Mouse (Mus musculus) macrophage (primary cell): ENCODE measurements around the gene Negr1. TPM values are rescaled to one million over a fixed set of nuclear protein-coding genes. Genes with fewer than 3 reads are reported as not detected.

Experiments
- H3K27ac ChIP-seq: fragments of 350-480 bp; formaldehyde crosslinking; 2 replicates; pipeline ENCODE4 v1.9.0; 2021
- H3K36me3 ChIP-seq: fragments of 350-480 bp; formaldehyde crosslinking; 2 replicates; pipeline ENCODE4 v1.9.0; 2021; ENCODE audit errors: inconsistent target
- H3K4me3 ChIP-seq: fragments of 350-480 bp; formaldehyde crosslinking; 2 replicates; pipeline ENCODE4 v1.9.0; 2021; ENCODE audit errors: inconsistent target
- H3K79me2 ChIP-seq: fragments of 350-480 bp; formaldehyde crosslinking; 2 replicates; pipeline ENCODE4 v1.9.0; 2021; ENCODE audit errors: inconsistent target
- WGBS: methylation state at CpG from one replicate; pipeline ENCODE4 v1.1.7; 2026; ENCODE audit warnings: inconsistent platforms; ENCODE audit not compliant: missing documents; 5-methylcytosine and 5-hydroxymethylcytosine counted together
- polyA plus RNA-seq: library from polyadenylated mRNA; stranded (reverse); fragments of 250-400 nt; gene quantifications from 3 replicates; pipeline ENCODE4 v1.2.4, GENCODE M21; 2018; ENCODE audit warnings: inconsistent platforms
- total RNA-seq, 78 experiments: library from RNA; depleted of rRNA; stranded (reverse); fragments of 250-400 nt; gene quantifications; 1 replicate in 9 of 78; 2 replicates in 24 of 78; 3 replicates in 43 of 78; 4 replicates in 2 of 78; pipeline ENCODE4 v1.2.4; 2018; ENCODE audit warnings: inconsistent platforms in 56 of 78

Gene Negr1
- total RNA-seq (2018; cell fraction: chromatin; rRNA removed): under 1 TPM in 1 of 26 experiments, not detected in 25; 0.25 TPM
- total RNA-seq (2018; cell fraction: cytosol; rRNA removed): not detected
- under 1 TPM in 2 of 26 experiments, not detected in 24; 0.30 to 0.33 TPM for total RNA-seq (2018; cell fraction: nucleus; rRNA removed)
- not detected in 3 replicates for polyA plus RNA-seq

GRCm38 (mm10) chr3:156561524-156562423 is at the start of gene Negr1:
TSS of gene Negr1 (plus strand) at chr3:156561794.
- H3K4me3 ChIP-seq: no peak within 1 kb of the TSS; the same call in 1 of the 2 replicates
- H3K27ac ChIP-seq: no peak within 1 kb of the TSS
- H3K36me3 ChIP-seq: no peaks in the 10 kb centered on the region
- under 1% methylated on average over 66 of the region's 79 CpGs for WGBS
- no peaks in the 10 kb centered on the region for H3K79me2 ChIP-seq

- Histone ChIP-seq H3K27ac (no peak overlapping the region), H3K4me3 (no peak overlapping the region), H3K36me3 (no peaks in the 10 kb centered on the region), H3K79me2 (no peaks in the 10 kb centered on the region)
- WGBS: 83% methylated on average over 8 of the region's 8 CpGs
Measured at GRCm38 (mm10) chr3:156526461-156526933, 35.1 kb upstream of the Negr1 start.

GRCm38 (mm10) chr3:156527231-156527995 is 34.2 kb upstream of the Negr1 start:
- H3K79me2 ChIP-seq: no peaks in the 10 kb centered on the region
- 92% methylated on average over 2 of the region's 2 CpGs for WGBS
- no peak overlapping the region for H3K4me3 ChIP-seq
- no peak overlapping the region for H3K27ac ChIP-seq
- H3K36me3 ChIP-seq: no peaks in the 10 kb centered on the region

- H3K4me3 ChIP-seq: no peak overlapping the region
- no peak overlapping the region for H3K27ac ChIP-seq
- no peaks in the 10 kb centered on the region for H3K36me3 ChIP-seq
- no peaks in the 10 kb centered on the region for H3K79me2 ChIP-seq
- WGBS: 21% methylated on average over 8 of the region's 8 CpGs
Measured at GRCm38 (mm10) chr3:156559441-156559825, 2.2 kb upstream of the Negr1 start.

- 14% methylated on average over 18 of the region's 19 CpGs for WGBS
- no peaks in the 10 kb centered on the region for H3K79me2 ChIP-seq
- H3K27ac ChIP-seq: no peak overlapping the region
- no peaks in the 10 kb centered on the region for H3K36me3 ChIP-seq
- H3K4me3 ChIP-seq: no peak overlapping the region
Measured at GRCm38 (mm10) chr3:156559826-156560471, 1.6 kb upstream of the Negr1 start.

GRCm38 (mm10) chr3:156560766-156561165 is 828 bp upstream of the Negr1 start:
- Histone ChIP-seq H3K27ac (no peak overlapping the region), H3K4me3 (no peak overlapping the region; the same call in 1 of the 2 replicates), H3K79me2 (no peaks in the 10 kb centered on the region), H3K36me3 (no peaks in the 10 kb centered on the region)
- 3% methylated on average over 23 of the region's 27 CpGs for WGBS

- WGBS: 4% methylated on average over 10 of the region's 10 CpGs
- Histone ChIP-seq H3K79me2 (no peaks in the 10 kb centered on the region), H3K36me3 (no peaks in the 10 kb centered on the region), H3K4me3 (no peak overlapping the region), H3K27ac (no peak overlapping the region)
Measured at GRCm38 (mm10) chr3:156562424-156562785, 811 bp downstream of the Negr1 start.

- Histone ChIP-seq H3K27ac (no peak overlapping the region), H3K4me3 (no peak overlapping the region), H3K36me3 (no peaks in the 10 kb centered on the region), H3K79me2 (no peaks in the 10 kb centered on the region)
- WGBS: 31% methylated on average over 2 of the region's 2 CpGs
Measured at GRCm38 (mm10) chr3:156562796-156563195, 1.2 kb downstream of the Negr1 start.

- Histone ChIP-seq H3K4me3 (no peak overlapping the region), H3K27ac (no peak overlapping the region), H3K79me2 (no peaks in the 10 kb centered on the region), H3K36me3 (no peaks in the 10 kb centered on the region)
- 13% methylated on average over 3 of the region's 3 CpGs for WGBS
Measured at GRCm38 (mm10) chr3:156563353-156563752, 1.8 kb downstream of the Negr1 start.

- no peak overlapping the region for H3K27ac ChIP-seq
- H3K36me3 ChIP-seq: no peaks in the 10 kb centered on the region
- 68% methylated on average over 2 of the region's 2 CpGs for WGBS
- H3K4me3 ChIP-seq: no peak overlapping the region
- H3K79me2 ChIP-seq: no peaks in the 10 kb centered on the region
Measured at GRCm38 (mm10) chr3:156573465-156573864, 11.9 kb downstream of the Negr1 start.

DNA sequence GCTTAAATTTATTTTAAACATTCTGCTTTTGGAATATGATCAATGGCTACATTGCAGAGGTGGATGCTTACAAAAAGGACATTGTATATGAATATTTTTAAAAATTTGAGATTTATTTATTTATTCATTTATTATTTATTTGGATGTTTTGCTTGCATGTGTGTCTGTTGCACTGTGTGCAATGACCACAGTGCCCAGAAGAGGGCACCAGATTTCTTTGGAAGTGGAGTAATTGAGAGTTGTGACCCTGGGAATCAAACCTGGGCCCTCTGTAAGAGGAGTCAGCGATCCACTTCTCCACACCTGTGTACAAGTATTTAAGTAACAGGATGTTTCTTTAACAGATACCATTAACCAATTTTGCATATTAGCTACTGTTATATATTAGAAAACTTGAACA is 14.7 kb downstream of the Negr1 start:
- no peak overlapping the region for H3K27ac ChIP-seq

DNA sequence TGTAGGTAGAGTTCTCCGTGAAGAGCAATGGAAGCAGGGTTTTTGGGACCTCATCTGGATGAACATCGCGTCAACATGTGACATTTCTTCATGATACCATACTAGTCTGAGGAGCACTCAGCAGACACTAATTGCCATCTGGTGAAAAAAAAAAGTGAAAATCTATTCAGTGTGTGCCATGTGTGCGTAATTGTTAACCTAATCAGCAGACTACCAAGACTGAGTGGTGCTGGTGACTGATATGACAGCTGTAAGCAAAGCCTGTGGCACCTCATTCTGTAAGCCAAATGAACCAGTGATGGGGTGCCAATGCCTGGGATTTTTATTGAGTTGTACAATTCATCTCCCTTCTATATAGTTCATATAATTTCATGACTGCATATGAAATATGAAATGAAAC is 29.0 kb downstream of the Negr1 start:
- no peak overlapping the region for H3K27ac ChIP-seq
- no peaks in the 10 kb centered on the region for H3K36me3 ChIP-seq
- no peaks in the 10 kb centered on the region for H3K79me2 ChIP-seq
- H3K4me3 ChIP-seq: no peak overlapping the region
- WGBS: 95% methylated on average over 4 of the region's 4 CpGs

More for the DNA sequence above, 14.7 kb downstream of the Negr1 start:
- Histone ChIP-seq H3K36me3 (no peaks in the 10 kb centered on the region), H3K79me2 (no peaks in the 10 kb centered on the region), H3K4me3 (no peak overlapping the region)
- 83% methylated on average over 1 of the region's 1 CpGs for WGBS

DNA sequence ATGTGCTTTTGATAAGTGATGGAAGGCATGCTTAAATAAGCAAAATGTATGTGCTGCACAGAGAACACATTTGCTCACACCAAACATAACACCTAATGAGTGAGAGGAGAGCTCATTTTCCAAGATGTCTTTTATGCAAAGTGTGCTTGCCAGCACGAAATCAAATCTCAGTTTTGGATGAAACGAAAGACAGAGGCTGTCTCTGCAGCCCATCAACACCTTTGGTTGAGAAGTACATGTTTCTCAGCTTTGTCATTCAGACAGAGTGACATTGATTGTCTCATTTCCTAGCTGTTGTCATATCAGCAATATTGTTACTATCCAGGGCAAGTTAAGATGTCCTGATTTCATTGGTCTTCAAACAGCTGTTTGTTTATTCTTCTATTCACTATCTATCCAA is 29.5 kb downstream of the Negr1 start:
- Histone ChIP-seq H3K36me3 (no peaks in the 10 kb centered on the region), H3K27ac (no peak overlapping the region), H3K79me2 (no peaks in the 10 kb centered on the region), H3K4me3 (no peak overlapping the region)
- WGBS: 76% methylated on average over 2 of the region's 2 CpGs

DNA sequence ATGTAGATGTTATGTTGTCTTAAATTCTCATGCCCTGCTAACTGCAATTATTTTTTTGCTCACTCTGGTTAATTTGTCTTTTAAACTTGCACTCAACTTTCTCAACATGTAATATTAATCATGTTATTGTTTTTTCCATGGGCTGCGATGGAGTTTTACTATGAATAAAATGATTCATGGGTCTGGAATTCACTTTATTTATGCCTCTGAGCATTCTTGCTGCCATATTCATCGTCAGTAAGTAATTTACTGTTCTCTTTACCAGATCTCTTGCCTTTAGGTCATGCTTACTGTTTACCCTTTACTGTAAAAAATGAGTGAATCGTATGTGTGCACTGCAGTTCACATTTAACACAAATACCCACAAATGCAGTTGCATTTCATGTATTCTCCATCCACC is 45.3 kb downstream of the Negr1 start:
- H3K4me3 ChIP-seq: no peak overlapping the region
- no peaks in the 10 kb centered on the region for H3K36me3 ChIP-seq
- 100% methylated on average over 3 of the region's 3 CpGs for WGBS
- H3K27ac ChIP-seq: no peak overlapping the region
- H3K79me2 ChIP-seq: no peaks in the 10 kb centered on the region
